21 mouse cellular contexts compared by ENCODE assay signal in genomic region chr1:12318029-12318428, GRCm38 (mm10).
A peak's percentile ranks its signal among the peaks of the same experiment; 100 is the strongest.
DNase-seq lines count a peak whose midpoint lies in the region; ATAC-seq and TF ChIP-seq lines count a peak whose summit lies in the region.
"Had no signal": no experiment of that assay in that cellular context is flagged by ENCODE, and none has a peak within 500 bp of the region (broad histone marks: within the 10 kb centered on the region; RNA-seq: fewer than 3 reads in every experiment).

No protein-coding gene starts in this region.

- no peak overlapping the region for H3K4me2 ChIP-seq in lung, embryonic 14.5 days
- H3K4me2 ChIP-seq in lung, embryonic 15.5 days = no peak overlapping the region
- no peak overlapping the region for H3K4me2 ChIP-seq in lung, embryonic 16.5 days (ENCODE audit: low read depth, low read length)

- no peak for TF ChIP-seq CTCF in lung, embryonic 14.5 days (IDR thresholded peaks at IDR 0.05; ENCODE audit: low read depth)

- peak; percentile 75 for DNase-seq in lung, embryonic 14.5 days
- DNase-seq in lung, postnatal 25 days (ENCODE audit: low spot score) = no peak
- no peak for DNase-seq in lung, adult 18-20 months
- DNase-seq in lung, postnatal 36 days = no peak
- DNase-seq: adrenal gland, adult 2 months; adrenal gland, adult 8-10 months; adrenal gland, postnatal 10 days; adrenal gland, postnatal 14 days; adrenal gland, postnatal 25 days; adrenal gland, postnatal 36 days; B cell, adult 2 months; cerebellum, adult 11 months; cerebellum, adult 11-12 months; cerebellum, adult 18-20 months had no signal

- no peaks in the 10 kb centered on the region for H3K36me3 ChIP-seq in lung, embryonic 14.5 days (ENCODE audit: insufficient read depth)
- H3K36me3 ChIP-seq in lung, embryonic 15.5 days = no peaks in the 10 kb centered on the region
- no peaks in the 10 kb centered on the region for H3K36me3 ChIP-seq in lung, embryonic 16.5 days (ENCODE audit: control insufficient read depth, insufficient read depth, low read length)
- H3K36me3 ChIP-seq: G1E had no signal

- H3K27ac ChIP-seq in lung, embryonic 14.5 days (ENCODE audit: low read depth) = no peak overlapping the region
- no peak overlapping the region for H3K27ac ChIP-seq in lung, embryonic 15.5 days
- H3K27ac ChIP-seq in lung, embryonic 16.5 days (ENCODE audit: low read length) = no peak overlapping the region

- no peaks in the 10 kb centered on the region for H3K4me1 ChIP-seq in lung, embryonic 14.5 days (ENCODE audit: insufficient read depth)
- H3K4me1 ChIP-seq in lung, embryonic 15.5 days = no peaks in the 10 kb centered on the region
- no peaks in the 10 kb centered on the region for H3K4me1 ChIP-seq in lung, embryonic 16.5 days (replicated peaks; ENCODE audit: control insufficient read depth, insufficient read depth, low read length)

- WGBS in lung, embryonic 14.5 days = 34% methylated on average over 2 of the region's 2 CpGs
- 31% methylated on average over 2 of the region's 2 CpGs for WGBS in lung, embryonic 15.5 days
- WGBS in lung, embryonic 16.5 days = 33% methylated on average over 2 of the region's 2 CpGs

- no peak overlapping the region for H3K9ac ChIP-seq in lung, embryonic 14.5 days
- H3K9ac ChIP-seq in lung, embryonic 15.5 days = no peak overlapping the region
- H3K9ac ChIP-seq in lung, embryonic 16.5 days (ENCODE audit: low read length) = no peak overlapping the region

- H3K9me3 ChIP-seq in lung, embryonic 14.5 days (ENCODE audit: low read depth, low read length) = no peaks in the 10 kb centered on the region
- no peaks in the 10 kb centered on the region for H3K9me3 ChIP-seq in lung, embryonic 15.5 days
- no peaks in the 10 kb centered on the region for H3K9me3 ChIP-seq in lung, embryonic 16.5 days (ENCODE audit: control insufficient read depth, low read length)

- no peak overlapping the region for H3K4me3 ChIP-seq in lung, embryonic 14.5 days (ENCODE audit: low read depth, low read length)
- no peak overlapping the region for H3K4me3 ChIP-seq in lung, embryonic 15.5 days
- no peak overlapping the region for H3K4me3 ChIP-seq in lung, embryonic 16.5 days (ENCODE audit: low read length)

- H3K27me3 ChIP-seq in lung, embryonic 14.5 days (ENCODE audit: insufficient read depth, low read length) = no peaks in the 10 kb centered on the region
- no peaks in the 10 kb centered on the region for H3K27me3 ChIP-seq in lung, embryonic 15.5 days
- no peaks in the 10 kb centered on the region for H3K27me3 ChIP-seq in lung, embryonic 16.5 days (ENCODE audit: control insufficient read depth, insufficient read depth, low read depth, low read length)
- H3K27me3 ChIP-seq: CH12.LX, Patski had no signal

- ATAC-seq in lung, embryonic 14.5 days (ENCODE audit: insufficient read depth) = peak; percentile 73; the same call in 1 of the 2 replicates
- ATAC-seq in lung, embryonic 15.5 days (ENCODE audit: borderline replicate concordance, extremely low read depth, low FRiP score, low TSS enrichment) = 0 out of 2 replicates have a peak, but pooled peaks have one; percentile 31
- ATAC-seq in lung, embryonic 16.5 days (ENCODE audit: low read depth) = 0 out of 2 replicates have a peak, but pooled peaks have one; percentile 26
- ATAC-seq: activated CD4-positive, CD25-positive, alpha-beta regulatory T cell, adult 4 months; CD4-positive, CD25-positive, alpha-beta regulatory T cell, adult 4 months; Patski had no signal
